Mouse (Mus musculus) layer of hippocampus, postnatal 25 days (tissue): ENCODE results near the gene Ptprt. TPM values are rescaled to one million over a fixed set of nuclear protein-coding genes. Genes with fewer than 3 reads are reported as not detected.

Experiments used
- DNase-seq, 2 experiments: peaks; one replicate each; pipeline ENCODE4 v3.0.0; 2022; ENCODE audit warnings: mixed read lengths in 2 of 2, low spot score in 1 of 2; ENCODE audit errors: extremely low spot score in 1 of 2
- total RNA-seq, 2 experiments: library from RNA; stranded (reverse); gene quantifications; 2 replicates each; pipeline ENCODE4 v1.2.3; 2021

The Ptprt gene
- total RNA-seq, 2 experiments from 2014 or later, result 45.6 to 53.4 TPM

GRCm38 (mm10) chr2:162602721-162603120, 58.2 kb downstream of the Ptprt start:
- no peak for DNase-seq

- DNase-seq, result no peak
Measured at GRCm38 (mm10) chr2:162591388-162591787, 69.6 kb downstream of the Ptprt start.

- DNase-seq, result no peak
Measured at GRCm38 (mm10) chr2:162581651-162582050, 79.3 kb downstream of the Ptprt start.

- DNase-seq, result no peak
Measured at GRCm38 (mm10) chr2:162577819-162578218, 83.1 kb downstream of the Ptprt start.

- no peak for DNase-seq
Measured at GRCm38 (mm10) chr2:162572851-162573250, 88.1 kb downstream of the Ptprt start.

GRCm38 (mm10) chr2:162571037-162571436, 89.9 kb downstream of the Ptprt start:
- no peak for DNase-seq

GRCm38 (mm10) chr2:162568308-162569100, 92.4 kb downstream of the Ptprt start:
- no peak for DNase-seq

- DNase-seq, result no peak
Measured at GRCm38 (mm10) chr2:162548312-162548711, 112.6 kb downstream of the Ptprt start.

- DNase-seq, result no peak
Measured at GRCm38 (mm10) chr2:162531638-162532037, 129.3 kb downstream of the Ptprt start.

GRCm38 (mm10) chr2:162528911-162529310, 132.0 kb downstream of the Ptprt start:
- peak in 1 of 2 experiments; percentile 15 for DNase-seq

- no peak for DNase-seq
Measured at GRCm38 (mm10) chr2:162515993-162516392, 145.0 kb downstream of the Ptprt start.

- no peak for DNase-seq
Measured at GRCm38 (mm10) chr2:162513072-162513471, 147.9 kb downstream of the Ptprt start.

GRCm38 (mm10) chr2:162512094-162512493, 148.9 kb downstream of the Ptprt start:
- DNase-seq, result no peak

- DNase-seq, result no peak
Measured at GRCm38 (mm10) chr2:162509016-162509415, 151.9 kb downstream of the Ptprt start.

GRCm38 (mm10) chr2:162507664-162508063, 153.3 kb downstream of the Ptprt start:
- no peak for DNase-seq

- no peak for DNase-seq
Measured at GRCm38 (mm10) chr2:162504850-162505249, 156.1 kb downstream of the Ptprt start.

GRCm38 (mm10) chr2:162499501-162499915, 161.4 kb downstream of the Ptprt start:
- DNase-seq, result no peak

- DNase-seq, result no peak
Measured at GRCm38 (mm10) chr2:162498191-162498590, 162.8 kb downstream of the Ptprt start.

- no peak for DNase-seq
Measured at GRCm38 (mm10) chr2:162484036-162484435, 176.9 kb downstream of the Ptprt start.

- DNase-seq, result no peak
Measured at GRCm38 (mm10) chr2:162443106-162443505, 217.8 kb downstream of the Ptprt start.

- DNase-seq, result no peak
Measured at GRCm38 (mm10) chr2:162436646-162437045, 224.3 kb downstream of the Ptprt start.

- no peak for DNase-seq
Measured at GRCm38 (mm10) chr2:162430171-162430570, 230.8 kb downstream of the Ptprt start.
